Mouse (Mus musculus) fat pad, adult 2 months (tissue): ENCODE data around the gene Mapkbp1.

ENCODE experiments used
- DNase-seq: peaks from one replicate; pipeline ENCODE4 v3.0.0-alpha.2; 2011; ENCODE audit warnings: low read depth, low spot score; ENCODE audit errors: extremely low read depth

Mapkbp1 gene

GRCm38 (mm10) chr2:120007680-120008210 is 35.2 kb downstream of the Mapkbp1 start:
- peak; percentile 80 for DNase-seq

GRCm38 (mm10) chr2:120008672-120009071 is 36.2 kb downstream of the Mapkbp1 start:
- no peak for DNase-seq

- DNase-seq: no peak
Observed at GRCm38 (mm10) chr2:120011462-120012200, 39.1 kb downstream of the Mapkbp1 start.

- DNase-seq: no peak
Observed at GRCm38 (mm10) chr2:120012924-120013323, 40.4 kb downstream of the Mapkbp1 start.

GRCm38 (mm10) chr2:120013831-120014486 is 41.5 kb downstream of the Mapkbp1 start:
- no peak for DNase-seq

- DNase-seq: no peak
Observed at GRCm38 (mm10) chr2:120015882-120016281, 43.4 kb downstream of the Mapkbp1 start.

GRCm38 (mm10) chr2:120017599-120017998 is 45.1 kb downstream of the Mapkbp1 start:
- no peak for DNase-seq

GRCm38 (mm10) chr2:120024337-120024736 is 51.8 kb downstream of the Mapkbp1 start:
- no peak for DNase-seq

- DNase-seq: peak; percentile 40
Observed at GRCm38 (mm10) chr2:120026984-120027949, 54.8 kb downstream of the Mapkbp1 start, which contains the start of the genes Jmjd7 and Gm28042. Jmjd7 (plus strand) TSS chr2:120027483. Gm28042 (plus strand) TSS chr2:120027493.

- DNase-seq: no peak
Observed at GRCm38 (mm10) chr2:120027950-120028331, 55.4 kb downstream of the Mapkbp1 start.

GRCm38 (mm10) chr2:120030380-120030779 is 57.9 kb downstream of the Mapkbp1 start:
- DNase-seq: no peak

GRCm38 (mm10) chr2:120032726-120033467 is 60.4 kb downstream of the Mapkbp1 start, which contains the start of gene Pla2g4b:
Pla2g4b (plus strand) TSS chr2:120033417.
- no peak for DNase-seq

GRCm38 (mm10) chr2:120033726-120034125 is 61.2 kb downstream of the Mapkbp1 start:
- DNase-seq: no peak

- no peak for DNase-seq
Observed at GRCm38 (mm10) chr2:120037744-120038143, 65.2 kb downstream of the Mapkbp1 start.

GRCm38 (mm10) chr2:120040991-120041390 is 68.5 kb downstream of the Mapkbp1 start:
- no peak for DNase-seq

- no peak for DNase-seq
Observed at GRCm38 (mm10) chr2:120044101-120044603, 71.7 kb downstream of the Mapkbp1 start.

GRCm38 (mm10) chr2:120044676-120045075 is 72.2 kb downstream of the Mapkbp1 start:
- no peak for DNase-seq

- no peak for DNase-seq
Observed at GRCm38 (mm10) chr2:120046486-120047310, 74.2 kb downstream of the Mapkbp1 start.

GRCm38 (mm10) chr2:120048173-120048572 is 75.7 kb downstream of the Mapkbp1 start:
- DNase-seq: no peak
